Mouse (Mus musculus): ENCODE measurements around the gene Gm21693. TPM values are rescaled to one million over a fixed set of nuclear protein-coding genes. Genes with fewer than 3 reads are reported as not detected.
"Not testable (repeated sequence)": the region's sequence is repeated elsewhere in the genome, so short reads cannot be mapped to it uniquely, and the experiment has no call there.

Gm21693 gene
- not detected in 2 replicates for polyA plus RNA-seq (2012; rRNA removed)

GRCm38 (mm10) chrY:3345229-3345628 lies at the start of gene Gm21693:
Gene Gm21693 (minus strand): TSS chrY:3345329.
- WGBS: no CpG with 5 or more reads among the region's 9 CpGs
- not testable (repeated sequence) for DNase-seq (ENCODE audit: low read depth, low spot score)

GRCm38 (mm10) chrY:3340661-3341060 lies 4.5 kb downstream of the Gm21693 start:
- WGBS: no CpG with 5 or more reads among the region's 11 CpGs
- not testable (repeated sequence) for DNase-seq (ENCODE audit: low read depth, low spot score)

GRCm38 (mm10) chrY:3306349-3306748 lies 38.8 kb downstream of the Gm21693 start, which contains the start of gene Gm21677:
Gene Gm21677 (minus strand): TSS chrY:3306449.
- no CpG with 5 or more reads among the region's 9 CpGs for WGBS
- not testable (repeated sequence) for DNase-seq (ENCODE audit: low read depth, low spot score)

Other genes starting within 250 kb of the Gm21693 start
- not detected in 2 replicates for gene Gm21677, start 38.9 kb downstream of the Gm21693 start, polyA plus RNA-seq (2012; rRNA removed)
- gene Gm21704, start 64.8 kb upstream of the Gm21693 start, polyA plus RNA-seq (2012; rRNA removed): not detected in 2 replicates
- not detected in 2 replicates for gene Gm21708, start 64.8 kb upstream of the Gm21693 start, polyA plus RNA-seq (2012; rRNA removed)

All from large intestine, adult 2 months (tissue).